Mouse (Mus musculus) limb, embryonic 15.5 days (tissue): ENCODE results near the gene Pde4b. TPM values are rescaled to one million over a fixed set of nuclear protein-coding genes. Genes with fewer than 3 reads are reported as not detected.
A peak's percentile ranks its signal among the peaks of the same experiment; 100 is the strongest.

Experiments
- ATAC-seq: fragments of 200-750 bp; cut with Nextera tagmentation; 2 replicates; pipeline ENCODE4 v1.8.0; 2017; ENCODE audit warnings: low read depth, moderate TSS enrichment; ENCODE audit not compliant: insufficient number of reproducible peaks, low FRiP score, low TSS enrichment
- H3K27ac ChIP-seq: fragments of 300-500 bp; sonication (generic); 2 replicates; pipeline ENCODE4 v1.5.1; 2015; ENCODE audit warnings: moderate library complexity, mild to moderate bottlenecking, inconsistent platforms
- H3K27me3 ChIP-seq: fragments of 300-500 bp; sonication (generic); 2 replicates; pipeline ENCODE4 v1.6.1; 2015; ENCODE audit warnings: inconsistent platforms
- H3K36me3 ChIP-seq: fragments of 300-500 bp; sonication (generic); 2 replicates; pipeline ENCODE4 v1.6.1; 2015; ENCODE audit warnings: inconsistent platforms
- H3K4me1 ChIP-seq: fragments of 300-500 bp; sonication (generic); 2 replicates; pipeline ENCODE4 v1.6.1; 2015; ENCODE audit warnings: inconsistent platforms
- H3K4me2 ChIP-seq: fragments of 300-500 bp; sonication (generic); 2 replicates; pipeline ENCODE4 v1.6.1; 2015; ENCODE audit warnings: mild to moderate bottlenecking, inconsistent platforms
- H3K4me3 ChIP-seq: fragments of 300-500 bp; sonication (generic); 2 replicates; pipeline ENCODE4 v1.5.1; 2015; ENCODE audit warnings: mild to moderate bottlenecking, inconsistent platforms
- H3K9ac ChIP-seq: fragments of 300-500 bp; sonication (generic); 2 replicates; pipeline ENCODE4 v1.6.1; 2015; ENCODE audit warnings: inconsistent platforms
- H3K9me3 ChIP-seq: fragments of 300-500 bp; sonication (generic); 2 replicates; pipeline ENCODE4 v1.6.1; 2016; ENCODE audit warnings: inconsistent platforms
- WGBS: fragments of 180-500 bp; shearing (Covaris S2); methylation state at CpG from one replicate; pipeline ENCODE4 v1.1.7; 2015; 5-methylcytosine and 5-hydroxymethylcytosine counted together
- polyA plus RNA-seq: library from polyadenylated mRNA; unstranded; fragments of >200 nt; fragmentation: Nextera tagmentation; extraction: Ambion mirVana; gene quantifications from 2 replicates; pipeline ENCODE4 v1.2.1, GENCODE M21; 2015

Gene Pde4b
- polyA plus RNA-seq, 1 experiment from 2014 or later, result 20.1 TPM

GRCm38 (mm10) chr4:102542976-102543375 lies 455.6 kb downstream of the Pde4b start:
- H3K4me3 ChIP-seq, result no peak overlapping the region
- peaks cover 5% of the 10 kb centered on the region; the same call in 1 of the 2 replicates for H3K4me1 ChIP-seq
- H3K27ac ChIP-seq, result no peak overlapping the region
- H3K9me3 ChIP-seq, result no peaks in the 10 kb centered on the region
- H3K27me3 ChIP-seq, result no peaks in the 10 kb centered on the region
- H3K4me2 ChIP-seq, result no peak overlapping the region
- H3K9ac ChIP-seq, result no peak overlapping the region
- ATAC-seq, result no peak
- WGBS, result 85% methylated on average over 3 of the region's 3 CpGs
- no peaks in the 10 kb centered on the region for H3K36me3 ChIP-seq

- no peak overlapping the region for H3K4me3 ChIP-seq
- peaks cover 5% of the 10 kb centered on the region; the same call in 1 of the 2 replicates for H3K4me1 ChIP-seq
- H3K9me3 ChIP-seq, result no peaks in the 10 kb centered on the region
- no peak overlapping the region for H3K4me2 ChIP-seq
- no peak for ATAC-seq
- no peaks in the 10 kb centered on the region for H3K36me3 ChIP-seq
- H3K27ac ChIP-seq, result no peak overlapping the region
- 51% methylated on average over 4 of the region's 4 CpGs for WGBS
- H3K27me3 ChIP-seq, result no peaks in the 10 kb centered on the region
- H3K9ac ChIP-seq, result no peak overlapping the region
Observed at GRCm38 (mm10) chr4:102545226-102545625, 457.9 kb downstream of the Pde4b start.

GRCm38 (mm10) chr4:102555566-102555965 lies 468.2 kb downstream of the Pde4b start:
- 50% methylated on average over 7 of the region's 7 CpGs for WGBS
- no peak overlapping the region for H3K4me2 ChIP-seq

GRCm38 (mm10) chr4:102557006-102557405 lies 469.7 kb downstream of the Pde4b start:
- no peaks in the 10 kb centered on the region for H3K27me3 ChIP-seq
- H3K27ac ChIP-seq, result peak overlapping the region; percentile 13; the same call in 1 of the 2 replicates
- ATAC-seq, result no peak
- H3K9me3 ChIP-seq, result no peaks in the 10 kb centered on the region
- peaks cover 6% of the 10 kb centered on the region; the same call in 1 of the 2 replicates for H3K4me1 ChIP-seq
- H3K36me3 ChIP-seq, result no peaks in the 10 kb centered on the region
- no peak overlapping the region for H3K9ac ChIP-seq
- no peak overlapping the region for H3K4me3 ChIP-seq
- 44% methylated on average over 2 of the region's 2 CpGs for WGBS
- no peak overlapping the region for H3K4me2 ChIP-seq

More at GRCm38 (mm10) chr4:102555566-102555965, 468.2 kb downstream of the Pde4b start:
- Histone ChIP-seq H3K4me3 (no peak overlapping the region), H3K4me1 (peaks cover 6% of the 10 kb centered on the region; the same call in 1 of the 2 replicates), H3K27me3 (no peaks in the 10 kb centered on the region), H3K27ac (peak overlapping the region; percentile 54; the same call in 1 of the 2 replicates), H3K9ac (no peak overlapping the region), H3K9me3 (no peaks in the 10 kb centered on the region), H3K36me3 (no peaks in the 10 kb centered on the region)
- ATAC-seq, result no peak

DNA sequence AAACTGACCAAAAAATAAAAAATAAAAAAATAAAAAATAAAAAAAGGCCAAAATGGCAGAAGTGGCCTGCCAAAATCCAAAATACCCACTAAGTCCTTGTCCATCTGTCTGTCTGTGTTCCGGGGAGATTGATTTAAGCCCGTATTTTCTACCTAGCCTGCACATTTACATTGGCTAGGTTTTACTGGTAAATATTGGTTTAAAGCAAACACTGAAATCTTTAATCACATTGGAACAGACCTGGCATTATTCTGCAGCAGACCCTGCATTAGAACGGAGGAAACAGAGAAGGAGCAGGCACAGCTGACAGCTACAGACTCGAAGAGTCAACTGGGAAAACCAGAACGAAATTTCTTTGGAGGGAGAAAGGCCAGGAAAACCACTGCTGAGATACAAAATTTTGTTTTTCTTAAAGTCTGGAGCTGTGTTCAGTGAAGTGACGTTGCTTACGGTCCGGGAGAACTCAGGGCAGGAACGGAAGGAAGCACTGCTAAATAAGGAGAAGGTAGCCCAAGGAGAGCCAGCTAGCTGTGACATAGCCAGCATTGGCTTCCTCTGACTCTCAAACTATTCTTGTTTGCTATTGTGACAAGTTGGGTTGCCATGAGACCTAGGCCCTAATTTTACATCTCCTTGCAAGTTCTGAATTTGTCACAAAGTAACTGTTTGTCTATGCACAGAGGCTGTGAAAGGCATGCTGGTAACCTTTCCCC lies 470.3 kb downstream of the Pde4b start:
- no peaks in the 10 kb centered on the region for H3K27me3 ChIP-seq
- no peaks in the 10 kb centered on the region for H3K9me3 ChIP-seq
- no peak overlapping the region for H3K9ac ChIP-seq
- H3K4me3 ChIP-seq, result no peak overlapping the region
- no peaks in the 10 kb centered on the region for H3K36me3 ChIP-seq
- no peak overlapping the region for H3K4me2 ChIP-seq
- 61% methylated on average over 9 of the region's 9 CpGs for WGBS
- H3K4me1 ChIP-seq, result peaks cover 6% of the 10 kb centered on the region; the same call in 1 of the 2 replicates
- no peak for ATAC-seq
- peak overlapping the region; percentile 62 for H3K27ac ChIP-seq

DNA sequence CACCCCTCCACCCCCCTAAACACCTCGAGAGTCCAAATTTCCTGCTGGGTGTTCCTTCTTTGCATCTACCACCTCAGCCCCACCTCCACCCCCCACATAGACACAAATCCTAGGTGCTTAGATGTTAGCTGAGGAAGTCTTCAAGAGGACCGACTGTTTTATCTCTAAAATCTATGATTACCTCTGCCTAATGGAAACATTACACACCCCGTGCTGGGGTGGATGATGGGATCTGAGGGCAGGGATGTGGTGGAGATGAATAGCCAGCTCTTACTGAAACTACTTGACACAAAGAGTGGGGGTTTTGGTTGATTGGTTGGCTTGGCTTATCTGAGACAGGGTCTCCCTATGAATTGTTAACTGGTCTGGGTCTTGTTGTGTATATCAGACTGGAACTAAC lies 471.0 kb downstream of the Pde4b start:
- Histone ChIP-seq H3K9ac (no peak overlapping the region), H3K9me3 (no peaks in the 10 kb centered on the region), H3K36me3 (no peaks in the 10 kb centered on the region), H3K4me1 (peaks cover 6% of the 10 kb centered on the region; the same call in 1 of the 2 replicates), H3K4me3 (no peak overlapping the region), H3K4me2 (no peak overlapping the region), H3K27ac (peak overlapping the region; percentile 17; the same call in 1 of the 2 replicates), H3K27me3 (no peaks in the 10 kb centered on the region)
- no peak for ATAC-seq
- 27% methylated on average over 3 of the region's 3 CpGs for WGBS

DNA sequence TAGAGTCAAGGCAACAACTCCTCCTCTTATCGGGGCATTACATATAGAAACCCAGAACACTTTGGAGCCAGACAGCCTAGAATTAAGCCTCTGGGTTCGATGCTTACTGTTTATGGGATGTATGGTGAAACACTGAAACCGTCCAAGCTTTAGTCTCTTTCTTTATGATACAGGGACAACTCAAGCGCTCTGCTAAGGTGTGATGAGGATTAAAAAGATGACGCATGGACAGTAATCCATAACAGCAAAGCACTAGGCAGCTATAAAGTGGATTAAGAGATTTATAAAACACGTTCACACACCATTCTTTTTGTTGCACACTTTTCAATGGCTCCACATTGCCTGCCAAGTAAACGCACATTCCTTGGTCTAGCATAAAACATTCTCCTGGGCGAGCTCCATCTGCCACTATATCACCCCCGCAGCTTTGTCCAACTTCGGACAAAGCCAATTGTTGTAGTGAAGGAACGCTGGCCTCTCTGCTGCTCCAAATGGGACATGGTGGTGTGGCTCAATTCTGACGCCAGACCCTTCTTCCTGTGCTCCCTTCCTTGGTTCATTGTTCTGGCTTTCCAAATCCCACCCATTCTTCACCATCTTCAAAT lies 473.4 kb downstream of the Pde4b start:
- Histone ChIP-seq H3K9me3 (no peaks in the 10 kb centered on the region), H3K27ac (no peak overlapping the region), H3K9ac (no peak overlapping the region), H3K27me3 (no peaks in the 10 kb centered on the region), H3K4me2 (no peak overlapping the region), H3K4me3 (no peak overlapping the region), H3K4me1 (peaks cover 5% of the 10 kb centered on the region; the same call in 1 of the 2 replicates), H3K36me3 (no peaks in the 10 kb centered on the region)
- WGBS, result 54% methylated on average over 12 of the region's 12 CpGs
- no peak for ATAC-seq

- no peak for ATAC-seq
- WGBS, result 65% methylated on average over 9 of the region's 9 CpGs
- no peaks in the 10 kb centered on the region for H3K27me3 ChIP-seq
- H3K4me2 ChIP-seq, result no peak overlapping the region
- no peak overlapping the region for H3K27ac ChIP-seq
- H3K4me1 ChIP-seq, result peaks cover 13% of the 10 kb centered on the region
- no peak overlapping the region for H3K9ac ChIP-seq
- no peaks in the 10 kb centered on the region for H3K36me3 ChIP-seq
- H3K9me3 ChIP-seq, result no peaks in the 10 kb centered on the region
- H3K4me3 ChIP-seq, result no peak overlapping the region
Observed at GRCm38 (mm10) chr4:102563273-102563855, 476.0 kb downstream of the Pde4b start.

- H3K4me1 ChIP-seq, result peaks cover 22% of the 10 kb centered on the region
- H3K9me3 ChIP-seq, result no peaks in the 10 kb centered on the region
- no peak overlapping the region for H3K27ac ChIP-seq
- WGBS, result 85% methylated on average over 3 of the region's 3 CpGs
- no peak overlapping the region for H3K4me3 ChIP-seq
- no peak overlapping the region for H3K4me2 ChIP-seq
- H3K9ac ChIP-seq, result no peak overlapping the region
- H3K36me3 ChIP-seq, result no peaks in the 10 kb centered on the region
- no peaks in the 10 kb centered on the region for H3K27me3 ChIP-seq
- ATAC-seq, result no peak
Observed at GRCm38 (mm10) chr4:102564286-102564685, 476.9 kb downstream of the Pde4b start.

GRCm38 (mm10) chr4:102566421-102566820 lies 479.1 kb downstream of the Pde4b start:
- WGBS, result 50% methylated on average over 1 of the region's 1 CpGs
- H3K4me3 ChIP-seq, result no peak overlapping the region
- no peak overlapping the region for H3K27ac ChIP-seq
- no peak overlapping the region for H3K9ac ChIP-seq
- H3K9me3 ChIP-seq, result no peaks in the 10 kb centered on the region
- H3K4me1 ChIP-seq, result peaks cover 28% of the 10 kb centered on the region
- no peaks in the 10 kb centered on the region for H3K36me3 ChIP-seq
- no peak for ATAC-seq
- H3K4me2 ChIP-seq, result no peak overlapping the region
- no peaks in the 10 kb centered on the region for H3K27me3 ChIP-seq

- no peak overlapping the region for H3K9ac ChIP-seq
- WGBS, result 61% methylated on average over 2 of the region's 2 CpGs
- no peak overlapping the region for H3K27ac ChIP-seq
- ATAC-seq, result no peak
- H3K36me3 ChIP-seq, result no peaks in the 10 kb centered on the region
- H3K4me2 ChIP-seq, result no peak overlapping the region
- peaks cover 34% of the 10 kb centered on the region for H3K4me1 ChIP-seq
- no peak overlapping the region for H3K4me3 ChIP-seq
- H3K9me3 ChIP-seq, result no peaks in the 10 kb centered on the region
- no peaks in the 10 kb centered on the region for H3K27me3 ChIP-seq
Observed at GRCm38 (mm10) chr4:102567111-102567510, 479.8 kb downstream of the Pde4b start.

- H3K36me3 ChIP-seq, result no peaks in the 10 kb centered on the region
- H3K9ac ChIP-seq, result no peak overlapping the region
- no peaks in the 10 kb centered on the region for H3K9me3 ChIP-seq
- H3K27ac ChIP-seq, result peak overlapping the region; percentile 78
- peaks cover 39% of the 10 kb centered on the region for H3K4me1 ChIP-seq
- H3K4me2 ChIP-seq, result no peak overlapping the region
- H3K4me3 ChIP-seq, result no peak overlapping the region
- ATAC-seq, result no peak
- H3K27me3 ChIP-seq, result no peaks in the 10 kb centered on the region
- WGBS, result 29% methylated on average over 4 of the region's 4 CpGs
Observed at GRCm38 (mm10) chr4:102567676-102568254, 480.4 kb downstream of the Pde4b start.
